Mouse (Mus musculus) embryonic facial prominence, embryonic 14.5 days (tissue): ENCODE measurements around the gene Adgrf1. TPM values are rescaled to one million over a fixed set of nuclear protein-coding genes. Genes with fewer than 3 reads are reported as not detected.
A peak's percentile ranks its signal among the peaks of the same experiment; 100 is the strongest.
"Not testable (repeated sequence)": the region's sequence is repeated elsewhere in the genome, so short reads cannot be mapped to it uniquely, and the experiment has no call there.

Experiments used
- ATAC-seq: fragments of 200-750 bp; cut with Nextera tagmentation; 2 replicates; pipeline ENCODE4 v1.8.0; 2017; ENCODE audit warnings: low read depth, moderate number of reproducible peaks, moderate TSS enrichment
- DNase-seq: peaks from one replicate; pipeline ENCODE4 v3.0.0-alpha.2; 2015; ENCODE audit warnings: low spot score
- H3K27ac ChIP-seq: fragments of 300-500 bp; sonication (generic); replicated peaks from 2 replicates; pipeline ENCODE4 v1.5.1; 2014; ENCODE audit warnings: low read depth, mild to moderate bottlenecking, low read length, moderate library complexity
- H3K27me3 ChIP-seq: fragments of 300-500 bp; sonication (generic); replicated peaks from 2 replicates; pipeline ENCODE4 v1.6.1; 2014; ENCODE audit warnings: low read length; ENCODE audit not compliant: control insufficient read depth, insufficient read depth
- H3K36me3 ChIP-seq: fragments of 300-500 bp; sonication (generic); 2 replicates; pipeline ENCODE4 v1.6.1; 2014; ENCODE audit warnings: low read length, mixed read lengths; ENCODE audit not compliant: control insufficient read depth, insufficient read depth
- H3K4me1 ChIP-seq: fragments of 300-500 bp; sonication (generic); 2 replicates; pipeline ENCODE4 v1.6.1; 2014; ENCODE audit warnings: antibody characterized with exemption, low read length; ENCODE audit not compliant: control insufficient read depth, insufficient read depth
- H3K4me2 ChIP-seq: fragments of 300-500 bp; sonication (generic); 2 replicates; pipeline ENCODE4 v1.6.1; 2014; ENCODE audit warnings: low read depth, mild to moderate bottlenecking, low read length, moderate library complexity, mixed read lengths
- H3K4me3 ChIP-seq: fragments of 300-500 bp; sonication (generic); 2 replicates; pipeline ENCODE4 v1.5.1; 2014; ENCODE audit warnings: low read depth, mild to moderate bottlenecking, low read length
- H3K9ac ChIP-seq: fragments of 300-500 bp; sonication (generic); 2 replicates; pipeline ENCODE4 v1.6.1; 2014; ENCODE audit warnings: low read depth, mild to moderate bottlenecking, low read length, moderate library complexity, mixed read lengths
- H3K9me3 ChIP-seq: fragments of 300-500 bp; sonication (generic); 2 replicates; pipeline ENCODE4 v1.6.1; 2016; ENCODE audit warnings: low read length; ENCODE audit not compliant: control insufficient read depth
- WGBS: fragments of 180-500 bp; shearing (Covaris S2); extraction: QIAGEN DNeasy Blood & Tissue Kit; methylation state at CpG from one replicate; pipeline ENCODE4 v1.1.7; 2014; 5-methylcytosine and 5-hydroxymethylcytosine counted together
- polyA plus RNA-seq: library from polyadenylated mRNA; unstranded; fragments of >200 nt; fragmentation: Nextera tagmentation; extraction: Ambion mirVana; gene quantifications from 2 replicates; pipeline ENCODE4 v1.2.1, GENCODE M21; 2014

The Adgrf1 gene
- polyA plus RNA-seq, 1 experiment from 2014 or later: not detected

DNA sequence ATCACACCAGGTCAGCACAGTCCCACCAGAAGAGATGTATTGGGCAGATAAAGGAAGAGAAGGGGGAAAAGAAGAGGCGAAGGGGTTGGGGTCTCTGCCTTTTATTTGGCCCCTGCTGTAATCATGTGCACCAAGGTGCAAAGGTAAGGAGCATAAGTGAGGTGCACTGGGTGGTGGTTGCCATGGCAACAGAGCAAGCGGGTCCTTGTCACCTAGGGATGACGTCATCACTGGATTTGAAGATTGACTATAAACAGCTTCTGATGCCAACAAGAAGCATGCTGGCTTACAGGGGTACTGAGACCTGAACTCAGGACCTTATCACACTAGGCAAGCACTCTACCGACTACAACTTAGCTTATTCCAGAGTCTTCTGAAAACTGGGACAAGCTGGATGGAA is 59.1 kb downstream of the Adgrf1 start:
- Histone ChIP-seq H3K4me3 (no peak overlapping the region), H3K36me3 (no peaks in the 10 kb centered on the region), H3K9me3 (no peaks in the 10 kb centered on the region), H3K4me1 (no peaks in the 10 kb centered on the region), H3K27ac (no peak overlapping the region), H3K27me3 (no peaks in the 10 kb centered on the region), H3K4me2 (no peak overlapping the region), H3K9ac (no peak overlapping the region)
- ATAC-seq: no peak
- WGBS: 80% methylated on average over 4 of the region's 4 CpGs
- DNase-seq: no peak

DNA sequence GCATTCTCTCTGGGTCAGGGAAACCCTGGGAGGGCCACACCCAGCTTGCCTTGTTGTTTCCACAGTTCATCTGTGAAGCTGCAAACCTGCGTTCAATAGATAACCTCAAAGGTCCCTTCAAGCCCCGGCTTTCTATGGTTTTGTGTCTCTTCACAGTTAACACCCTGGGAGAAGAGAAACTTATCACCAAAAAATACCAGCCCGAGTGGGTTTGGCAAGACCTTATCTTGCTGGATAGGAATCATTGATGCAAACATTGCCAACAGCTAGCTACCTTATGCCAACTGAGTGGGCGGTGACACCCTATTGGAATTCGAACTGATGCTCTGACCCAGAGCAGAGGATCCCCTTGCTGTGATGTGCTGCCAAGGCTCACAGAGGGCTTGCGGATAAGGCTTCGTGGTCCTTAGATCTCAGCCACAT is 59.6 kb downstream of the Adgrf1 start:
- Histone ChIP-seq H3K9me3 (no peaks in the 10 kb centered on the region), H3K9ac (no peak overlapping the region), H3K36me3 (no peaks in the 10 kb centered on the region), H3K4me2 (no peak overlapping the region), H3K4me3 (no peak overlapping the region), H3K4me1 (no peaks in the 10 kb centered on the region), H3K27me3 (no peaks in the 10 kb centered on the region), H3K27ac (no peak overlapping the region)
- 79% methylated on average over 7 of the region's 7 CpGs for WGBS
- no peak for ATAC-seq
- DNase-seq: no peak

DNA sequence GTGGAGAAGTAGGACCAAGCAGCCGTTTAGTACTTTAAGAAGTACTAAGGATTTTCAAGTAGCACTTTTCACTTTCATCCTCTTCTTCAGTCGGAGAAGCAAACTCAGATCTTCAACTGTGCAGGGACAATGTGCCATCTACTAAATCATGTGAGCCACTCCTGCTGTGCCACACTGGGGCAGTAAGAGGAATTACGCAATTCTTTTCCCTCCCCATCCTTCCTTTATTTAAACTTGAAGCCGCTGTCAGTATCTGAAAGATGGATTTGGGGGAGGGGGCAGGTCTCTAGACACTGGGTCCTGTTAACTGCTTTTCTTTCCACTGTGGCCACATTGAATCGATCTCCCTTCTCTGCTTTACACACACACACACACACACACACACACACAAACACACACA is 62.6 kb downstream of the Adgrf1 start:
- WGBS: 57% methylated on average over 5 of the region's 5 CpGs

DNA sequence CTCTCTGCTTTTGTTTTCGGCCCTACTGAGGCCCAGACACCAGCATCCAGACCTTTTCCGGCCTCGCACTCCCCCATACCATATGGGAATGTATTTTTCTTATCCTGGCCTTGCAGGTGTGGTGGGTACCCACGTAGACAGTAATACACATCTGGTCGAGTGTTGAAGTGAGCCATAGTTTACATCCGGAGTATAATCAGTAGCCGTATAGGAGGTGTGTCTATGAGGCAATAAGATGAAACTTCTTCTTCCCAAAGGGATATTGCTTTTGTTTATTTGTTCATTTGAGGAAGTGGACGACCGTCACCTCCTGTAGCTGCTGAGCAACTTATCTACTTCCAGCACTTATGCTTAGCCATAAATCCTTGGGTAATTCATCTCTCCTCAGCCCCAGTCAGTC is 63.9 kb downstream of the Adgrf1 start:
- no peak overlapping the region for H3K27ac ChIP-seq
- no peaks in the 10 kb centered on the region for H3K4me1 ChIP-seq
- 65% methylated on average over 9 of the region's 9 CpGs for WGBS
- H3K9ac ChIP-seq: no peak overlapping the region
- no peak overlapping the region for H3K4me3 ChIP-seq
- DNase-seq: no peak
- H3K4me2 ChIP-seq: no peak overlapping the region
- H3K36me3 ChIP-seq: no peaks in the 10 kb centered on the region
- ATAC-seq: no peak
- no peaks in the 10 kb centered on the region for H3K27me3 ChIP-seq
- no peaks in the 10 kb centered on the region for H3K9me3 ChIP-seq

More for the DNA sequence above, 62.6 kb downstream of the Adgrf1 start:
- H3K4me2 ChIP-seq: no peak overlapping the region
- H3K9me3 ChIP-seq: no peaks in the 10 kb centered on the region
- no peak overlapping the region for H3K4me3 ChIP-seq
- ATAC-seq (no peak), DNase-seq (no peak)
- no peaks in the 10 kb centered on the region for H3K27me3 ChIP-seq
- no peaks in the 10 kb centered on the region for H3K4me1 ChIP-seq
- no peak overlapping the region for H3K9ac ChIP-seq
- H3K27ac ChIP-seq: no peak overlapping the region
- no peaks in the 10 kb centered on the region for H3K36me3 ChIP-seq

DNA sequence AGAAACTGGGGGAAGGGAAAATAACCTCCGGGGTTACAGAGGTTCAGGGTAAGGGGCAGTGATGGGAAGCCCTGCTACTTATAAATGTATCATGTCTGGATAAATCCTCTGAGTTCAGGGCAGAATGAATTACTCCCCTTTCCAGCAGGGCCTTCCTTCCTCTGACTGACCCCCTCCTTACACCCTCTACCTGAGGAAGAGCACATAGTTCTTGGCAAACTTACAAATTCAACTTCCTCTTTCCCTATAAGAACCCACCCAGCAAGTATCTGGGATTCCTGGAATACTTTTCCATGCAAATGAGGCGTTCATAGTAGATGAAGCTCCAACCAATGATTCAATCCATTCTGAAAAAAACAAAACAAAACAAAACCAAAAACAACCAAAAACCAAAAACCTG is 67.5 kb downstream of the Adgrf1 start:
- WGBS: 77% methylated on average over 2 of the region's 2 CpGs
- ATAC-seq (no peak), DNase-seq (no peak)
- H3K27ac ChIP-seq: no peak overlapping the region
- no peaks in the 10 kb centered on the region for H3K9me3 ChIP-seq
- no peaks in the 10 kb centered on the region for H3K4me1 ChIP-seq
- H3K4me2 ChIP-seq: no peak overlapping the region
- H3K9ac ChIP-seq: no peak overlapping the region
- no peaks in the 10 kb centered on the region for H3K27me3 ChIP-seq
- H3K36me3 ChIP-seq: no peaks in the 10 kb centered on the region
- H3K4me3 ChIP-seq: no peak overlapping the region

DNA sequence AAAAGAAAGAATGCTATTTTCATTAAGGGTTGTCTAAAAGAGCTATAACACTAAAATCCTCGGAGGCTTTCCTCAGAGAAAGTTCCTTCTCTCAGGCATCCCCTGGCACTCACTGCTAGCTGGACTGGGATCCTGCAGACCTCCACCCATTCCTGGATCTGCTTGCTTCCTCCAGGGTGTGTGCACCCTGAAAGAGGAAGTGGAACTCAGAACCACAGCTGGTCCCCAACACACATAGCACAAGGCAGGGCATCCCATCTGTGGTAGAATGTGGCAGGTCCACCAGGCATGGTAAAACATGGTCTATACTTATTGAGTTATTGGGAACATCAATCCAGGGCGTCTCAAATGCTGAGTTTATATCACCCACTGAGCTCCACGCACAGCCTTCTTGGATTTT is 68.2 kb downstream of the Adgrf1 start:
- Histone ChIP-seq H3K9me3 (no peaks in the 10 kb centered on the region), H3K9ac (no peak overlapping the region), H3K27me3 (no peaks in the 10 kb centered on the region), H3K4me3 (no peak overlapping the region), H3K36me3 (no peaks in the 10 kb centered on the region), H3K27ac (no peak overlapping the region), H3K4me1 (no peaks in the 10 kb centered on the region), H3K4me2 (no peak overlapping the region)
- ATAC-seq (no peak), DNase-seq (no peak)
- 85% methylated on average over 3 of the region's 3 CpGs for WGBS

DNA sequence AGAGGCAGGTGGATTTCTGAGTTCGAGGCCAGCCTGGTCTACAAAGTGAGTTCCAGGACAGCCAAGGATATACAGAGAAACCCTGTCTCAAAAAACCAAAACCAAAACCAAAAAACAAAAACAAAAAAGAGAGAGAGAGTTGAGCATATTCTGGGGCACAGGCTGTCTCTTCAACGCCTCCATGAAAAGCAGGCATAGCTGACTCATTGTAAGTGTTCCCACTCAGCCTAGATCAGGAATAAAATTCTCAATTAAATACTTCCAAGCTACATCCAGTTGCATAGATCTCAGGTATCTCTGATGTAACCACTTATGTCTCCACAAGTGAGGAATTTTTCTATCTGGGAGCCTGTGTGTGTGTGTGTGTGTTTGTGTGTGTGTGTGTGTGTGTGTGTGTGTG is 76.4 kb downstream of the Adgrf1 start:
- ATAC-seq, H3K9me3 ChIP-seq, H3K9ac ChIP-seq, H3K27me3 ChIP-seq, H3K4me1 ChIP-seq, H3K27ac ChIP-seq, H3K36me3 ChIP-seq, H3K4me2 ChIP-seq, DNase-seq, H3K4me3 ChIP-seq: not testable (repeated sequence)
- 84% methylated on average over 2 of the region's 2 CpGs for WGBS

DNA sequence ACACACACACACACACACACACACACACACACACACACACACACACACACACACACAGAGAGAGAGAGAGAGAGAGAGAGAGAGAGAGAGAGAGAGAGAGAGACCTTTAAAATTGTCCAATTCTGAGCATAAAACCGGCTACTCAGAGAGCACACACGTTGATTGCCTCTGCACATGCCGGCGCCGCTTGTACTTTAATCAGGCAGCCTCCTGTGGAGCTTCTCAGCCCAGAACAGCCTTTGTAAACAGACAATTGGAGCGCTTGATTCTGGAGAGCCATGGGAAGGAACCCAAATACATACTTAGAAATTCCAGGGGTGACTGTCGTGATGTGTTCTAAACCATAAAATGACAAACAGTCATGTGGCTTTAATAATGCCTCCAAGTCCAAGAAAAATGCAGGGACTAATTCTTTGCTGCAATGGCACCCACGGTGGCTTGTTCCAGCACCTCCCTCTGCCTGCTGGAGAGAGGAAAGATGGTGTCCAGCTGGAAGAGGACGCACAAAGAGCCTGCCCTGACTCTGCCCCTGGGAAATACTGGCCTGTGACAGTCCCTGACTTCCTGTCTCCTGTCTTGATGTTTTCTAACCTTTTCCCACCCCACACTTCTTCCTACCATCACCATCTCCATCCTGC is 87.9 kb downstream of the Adgrf1 start:
- H3K4me1 ChIP-seq: peaks cover 3% of the 10 kb centered on the region; the same call in 1 of the 2 replicates
- H3K27ac ChIP-seq: no peak overlapping the region
- H3K36me3 ChIP-seq: no peaks in the 10 kb centered on the region
- WGBS: 11% methylated on average over 9 of the region's 9 CpGs
- DNase-seq (peak; percentile 45), ATAC-seq (no peak)
- H3K27me3 ChIP-seq: no peaks in the 10 kb centered on the region
- no peaks in the 10 kb centered on the region for H3K9me3 ChIP-seq
- H3K4me2 ChIP-seq: no peak overlapping the region
- no peak overlapping the region for H3K9ac ChIP-seq
- no peak overlapping the region for H3K4me3 ChIP-seq
